Mouse (Mus musculus): ENCODE data around the gene Orc4.
"Not testable (repeated sequence)": the region's sequence is repeated elsewhere in the genome, so short reads cannot be mapped to it uniquely, and the experiment has no call there.

The Orc4 gene

GRCm38 (mm10) chr2:48950252-48950315, at the start of gene Orc4:
Gene Orc4, minus strand, starts transcription at chr2:48950277.
- DNase-seq (ENCODE audit: low spot score): no peak

- DNase-seq (ENCODE audit: low spot score): no peak
Observed at GRCm38 (mm10) chr2:48990322-48990721, 40.2 kb upstream of the Orc4 start.

GRCm38 (mm10) chr2:48978920-48979319, 28.8 kb upstream of the Orc4 start:
- DNase-seq (ENCODE audit: low spot score): no peak

- no peak for DNase-seq (ENCODE audit: low spot score)
Observed at GRCm38 (mm10) chr2:48956591-48956990, 6.5 kb upstream of the Orc4 start.

GRCm38 (mm10) chr2:48950316-48950880, 321 bp upstream of the Orc4 start:
- DNase-seq (ENCODE audit: low spot score): no peak

- DNase-seq (ENCODE audit: low spot score): peak; percentile 33
Observed at GRCm38 (mm10) chr2:48949743-48950251, 280 bp downstream of the Orc4 start.

- peak; percentile 99 for DNase-seq (ENCODE audit: low spot score)
Observed at GRCm38 (mm10) chr2:48948841-48949584, 1.1 kb downstream of the Orc4 start, which contains the start of gene Mbd5. Gene Mbd5, plus strand, starts transcription at chr2:48949508.

- no peak for DNase-seq (ENCODE audit: low spot score)
Observed at GRCm38 (mm10) chr2:48947761-48948160, 2.3 kb downstream of the Orc4 start.

- DNase-seq (ENCODE audit: low spot score): no peak
Observed at GRCm38 (mm10) chr2:48935058-48935457, 15.0 kb downstream of the Orc4 start.

GRCm38 (mm10) chr2:48915832-48916231, 34.2 kb downstream of the Orc4 start:
- no peak for DNase-seq (ENCODE audit: low spot score)

- DNase-seq (ENCODE audit: low spot score): no peak
Observed at GRCm38 (mm10) chr2:48914185-48914584, 35.9 kb downstream of the Orc4 start.

GRCm38 (mm10) chr2:48908866-48909265, 41.2 kb downstream of the Orc4 start:
- no peak for DNase-seq (ENCODE audit: low spot score)

GRCm38 (mm10) chr2:48895186-48895585, 54.9 kb downstream of the Orc4 start:
- no peak for DNase-seq (ENCODE audit: low spot score)

- DNase-seq (ENCODE audit: low spot score): peak; percentile 41
Observed at GRCm38 (mm10) chr2:48885945-48886344, 64.1 kb downstream of the Orc4 start.

- DNase-seq (ENCODE audit: low spot score): no peak
Observed at GRCm38 (mm10) chr2:48868199-48868913, 81.7 kb downstream of the Orc4 start.

GRCm38 (mm10) chr2:48865596-48865995, 84.5 kb downstream of the Orc4 start:
- not testable (repeated sequence) for DNase-seq (ENCODE audit: low spot score)
